ENCODE assay signal across 25 mouse cellular contexts in the genomic region with DNA sequence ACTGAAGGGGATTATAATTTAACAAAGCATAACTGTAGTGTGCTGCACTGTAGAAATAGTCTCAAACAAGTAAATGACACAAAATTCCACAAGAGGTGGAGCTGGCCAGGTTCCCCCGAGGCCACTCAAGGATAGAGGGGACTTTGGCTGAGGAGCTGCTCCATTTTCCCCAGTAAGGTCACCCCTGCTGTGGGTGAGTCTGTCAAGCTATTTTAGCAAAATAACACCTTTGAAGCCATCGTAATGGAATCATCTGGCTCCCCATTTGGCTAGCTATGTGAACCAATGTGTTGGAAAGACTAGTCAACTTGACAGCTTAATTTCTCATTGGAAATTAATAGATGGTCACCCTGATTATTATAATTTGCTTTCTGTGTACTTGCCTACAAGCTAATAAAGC. TPM values are rescaled to one million over a fixed set of nuclear protein-coding genes. Genes with fewer than 3 reads are reported as not detected.
DNase-seq lines count a peak whose midpoint lies in the region; TF ChIP-seq lines count a peak whose summit lies in the region.
"Had no signal": no experiment of that assay in that cellular context is flagged by ENCODE, and none has a peak within 500 bp of the region (broad histone marks: within the 10 kb centered on the region; RNA-seq: fewer than 3 reads in every experiment).

No protein-coding gene starts in this region.

- no peaks in the 10 kb centered on the region; the same call in 1 of the 2 replicates for H3K27me3 ChIP-seq in cerebellum, adult 2 months (ENCODE audit: control insufficient read depth, insufficient read depth, low read length)
- H3K27me3 ChIP-seq: embryonic facial prominence, embryonic 12.5 days; heart, embryonic 15.5 days; limb, embryonic 12.5 days; liver, embryonic 15.5 days; megakaryocyte, embryonic 14.5 days; midbrain, embryonic 12.5 days had no signal

- no peak overlapping the region; the same call in 1 of the 2 replicates for H3K27ac ChIP-seq in left cerebral cortex, adult 2 months
- no peak overlapping the region for H3K27ac ChIP-seq in cerebellum, adult 2 months (ENCODE audit: insufficient read depth, low read length)
- H3K27ac ChIP-seq: embryonic facial prominence, embryonic 12.5 days; heart, embryonic 15.5 days; kidney, postnatal 0 days; limb, embryonic 12.5 days; liver, embryonic 15.5 days; midbrain, embryonic 12.5 days had no signal

- WGBS in cerebellum, adult 2 months: 6% methylated on average over 2 of the region's 2 CpGs

- intact Hi-C loops in left cerebral cortex, postnatal 4 days (cut with DNase I): no loop called here
- intact Hi-C loops in left cerebral cortex, adult 2 months (cut with DNase I): no loop called here
- intact Hi-C loops in gastrocnemius, postnatal 14 days (cut with DNase I; ENCODE audit: low total_unique reads): no loop called here

- no peak overlapping the region for H3K4me3 ChIP-seq in left cerebral cortex, adult 2 months
- no peak overlapping the region for H3K4me3 ChIP-seq in cerebellum, adult 2 months (replicated peaks; ENCODE audit: insufficient read depth, low read depth, low read length)
- H3K4me3 ChIP-seq: embryonic facial prominence, embryonic 12.5 days; heart, embryonic 15.5 days; limb, embryonic 12.5 days; liver, embryonic 15.5 days; megakaryocyte, embryonic 14.5 days; midbrain, embryonic 12.5 days had no signal

- TF ChIP-seq POLR2A in cerebellum, adult 2 months (IDR thresholded peaks at IDR 0.05; ENCODE audit: borderline replicate concordance, insufficient read depth, low read length): no peak

- no peaks in the 10 kb centered on the region for H3K4me1 ChIP-seq in cerebellum, adult 2 months (ENCODE audit: control insufficient read depth, insufficient read depth, low read length)
- H3K4me1 ChIP-seq: embryonic facial prominence, embryonic 12.5 days; limb, embryonic 12.5 days; liver, embryonic 15.5 days; megakaryocyte, embryonic 14.5 days; midbrain, embryonic 12.5 days had no signal

- TF ChIP-seq CTCF in left cerebral cortex, adult 2 months (IDR thresholded peaks at IDR 0.05): no peak
- TF ChIP-seq CTCF in cerebellum, adult 2 months (IDR thresholded peaks at IDR 0.05; ENCODE audit: borderline replicate concordance, insufficient read depth, low read depth, low read length): no peak

- peak; percentile 61 for DNase-seq in left cerebral cortex, postnatal 4 days
- DNase-seq in left cerebral cortex, adult 2 months (ENCODE audit: extremely low spot score in 1 of 2, low spot score in 2 of 2): no peak
- DNase-seq in cerebellum, adult 2 months: peak; percentile 49 to 77
- peak; percentile 90 to 92 for DNase-seq in cerebellum, postnatal 10 days
- no peak for DNase-seq in gastrocnemius, postnatal 14 days
- DNase-seq in right cerebral cortex, adult 2 months (ENCODE audit: low spot score in 2 of 2): no peak
- DNase-seq in embryo, embryonic 9.5 days (ENCODE audit: extremely low spot score): no peak
- DNase-seq: adrenal gland, postnatal 25 days; B cell, adult 2 months; kidney, adult 8-10 months; kidney, postnatal 4 days; layer of hippocampus, adult 9-11 months; lung, postnatal 4 days; right cerebral cortex, postnatal 14 days; thymus, postnatal 25 days had no signal

RNA-seq across cellular contexts. Expression of a gene that starts 28.2 kb away (rescaled TPM):
- 10 to 100 TPM; 30.0 to 32.1 TPM for total RNA-seq in left cerebral cortex, postnatal 4 days (2021)
- total RNA-seq in left cerebral cortex, adult 2 months (2021): 100 to 1,000 TPM; 313 to 328 TPM
- polyA plus RNA-seq in cerebellum, adult 2 months (2012; rRNA removed): 82.1 and 83.2 TPM in 2 replicates
- total RNA-seq in gastrocnemius, postnatal 14 days (2021): under 1 TPM; 0.20 to 0.27 TPM
- total RNA-seq: liver, adult 2 months; monocyte, adult 5-6 weeks had no signal
- polyA plus RNA-seq: kidney, postnatal 0 days; liver, adult 2 months; liver, embryonic 15.5 days; small intestine, adult 2 months had no signal

Comparison
In these comparisons a context has a peak if more than half of its experiments do, and no peak if none do; other contexts are left out.
1. DNase-seq: peak in left cerebral cortex, postnatal 4 days (single experiment), cerebellum, adult 2 months (2 of 2) and cerebellum, postnatal 10 days (2 of 2); none in left cerebral cortex, adult 2 months (0 of 2), gastrocnemius, postnatal 14 days (single experiment), right cerebral cortex, adult 2 months (0 of 2) and embryo, embryonic 9.5 days (single experiment).
2. RNA of a gene that starts 28.2 kb away (total RNA-seq): 313 to 328 TPM in left cerebral cortex, adult 2 months and 30.0 to 32.1 TPM in left cerebral cortex, postnatal 4 days; 0.20 to 0.27 TPM in gastrocnemius, postnatal 14 days; every median in the first group is over 10 times any median in the second.